Mouse (Mus musculus) brain, embryonic 14.5 days (tissue): ENCODE results near the gene Slc22a2. TPM values are rescaled to one million over a fixed set of nuclear protein-coding genes. Genes with fewer than 3 reads are reported as not detected.
"Not testable (repeated sequence)": the region's sequence is repeated elsewhere in the genome, so short reads cannot be mapped to it uniquely, and the experiment has no call there.

Experiments used
- DNase-seq: peaks from one replicate; pipeline ENCODE4 v3.0.0-alpha.2; 2011; ENCODE audit warnings: low read depth
- CTCF ChIP-seq: fragments of 200-500 bp; IDR thresholded peaks from 2 replicates; pipeline ENCODE4 v1.5.1; 2012; ENCODE audit warnings: inconsistent platforms, mild to moderate bottlenecking, moderate library complexity, borderline replicate concordance; ENCODE audit not compliant: insufficient read depth, insufficient read length; ENCODE audit errors: extremely low read depth
- POLR2A ChIP-seq: fragments of 200-500 bp; IDR thresholded peaks from 2 replicates; pipeline ENCODE4 v1.6.1; 2012; ENCODE audit warnings: mild to moderate bottlenecking, inconsistent platforms, borderline replicate concordance; ENCODE audit not compliant: poor library complexity, insufficient read depth, insufficient read length, severe bottlenecking; ENCODE audit errors: extremely low read depth
- polyA plus RNA-seq: library from polyadenylated mRNA; depleted of rRNA; stranded (reverse); fragments of >200 nt; gene quantifications from 2 replicates; pipeline ENCODE4 v1.2.3, GENCODE M21; 2012; rRNA removed

Gene Slc22a2
- polyA plus RNA-seq = 0.91 and 1.2 TPM in 2 replicates

- no peak for TF ChIP-seq CTCF
- DNase-seq = no peak
Measured at GRCm38 (mm10) chr17:12583991-12584390, at the start of gene Slc22a2. Gene Slc22a2, plus strand, starts transcription at chr17:12584132.

GRCm38 (mm10) chr17:12534353-12535145, 49.4 kb upstream of the Slc22a2 start:
- TF ChIP-seq CTCF = peak; percentile 83
- no peak for TF ChIP-seq POLR2A
- DNase-seq = peak; percentile 74

GRCm38 (mm10) chr17:12562215-12562614, 21.7 kb upstream of the Slc22a2 start:
- no peak for DNase-seq

DNA sequence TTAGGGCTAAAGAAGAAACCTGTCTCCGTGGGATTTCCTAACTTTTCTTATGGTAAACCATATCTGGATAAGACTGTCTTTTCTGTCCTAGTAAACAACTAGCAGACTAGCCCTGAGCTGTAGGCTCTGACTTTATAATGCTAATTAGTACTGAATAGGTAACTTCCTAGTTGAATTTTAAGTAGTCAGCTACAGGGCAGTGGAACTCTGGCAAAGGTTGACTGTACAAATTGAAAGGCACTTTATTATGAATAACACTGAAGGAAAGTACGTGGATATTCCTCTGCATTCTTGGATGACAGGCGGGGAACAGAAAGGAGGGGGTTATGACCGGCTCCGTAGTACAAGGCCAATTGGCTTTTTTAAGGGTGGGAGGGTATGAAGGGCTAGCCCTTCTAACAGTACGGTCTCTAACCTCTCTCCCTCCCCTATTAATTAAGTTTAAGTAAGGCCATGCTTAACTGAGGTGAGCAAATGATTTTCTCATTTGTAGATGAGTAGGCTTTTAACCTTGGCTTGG, 19.4 kb upstream of the Slc22a2 start:
- DNase-seq = not testable (repeated sequence)

More at GRCm38 (mm10) chr17:12562215-12562614, 21.7 kb upstream of the Slc22a2 start:
- no peak for TF ChIP-seq POLR2A
- no peak for TF ChIP-seq CTCF

DNA sequence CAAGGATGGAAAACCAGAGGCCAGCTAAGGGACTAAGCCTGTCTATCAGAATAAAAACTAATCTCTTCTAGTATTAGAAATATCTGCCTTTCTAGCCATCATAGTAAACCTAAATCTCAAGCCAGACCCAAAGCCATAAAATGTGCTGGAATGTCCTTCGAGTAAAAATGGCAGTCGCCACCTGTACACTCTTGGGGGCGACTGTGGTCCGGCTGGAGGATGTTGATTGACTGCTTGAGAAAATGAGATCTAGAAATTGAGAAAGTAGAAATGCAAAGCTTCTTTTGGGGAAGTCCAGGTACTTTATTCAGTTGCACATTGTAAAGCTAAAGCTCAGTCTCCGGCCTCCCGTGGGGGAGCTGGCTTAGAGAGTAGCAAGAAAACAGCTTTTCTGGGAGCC, 18.5 kb upstream of the Slc22a2 start:
- TF ChIP-seq CTCF (no peak), POLR2A (no peak)
- DNase-seq = no peak

DNA sequence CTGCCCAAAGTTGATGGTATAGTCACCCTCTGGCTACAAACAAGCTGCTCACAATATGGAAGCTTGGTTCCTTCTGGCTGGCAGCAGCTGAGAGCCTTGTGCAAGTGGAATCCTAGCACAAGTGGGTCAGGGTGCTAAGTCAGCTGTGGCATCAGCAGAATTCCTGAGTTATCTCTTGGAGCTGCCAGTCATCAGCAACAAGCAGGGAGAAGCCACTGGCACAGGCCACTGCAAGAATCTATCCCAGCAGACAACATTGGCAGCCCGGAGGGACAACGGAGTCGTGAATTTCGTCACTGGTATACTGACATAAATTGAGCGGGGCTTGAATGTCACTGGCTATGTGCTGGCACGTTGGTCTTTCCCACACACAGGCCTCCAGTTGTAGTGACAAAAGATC, 12.6 kb upstream of the Slc22a2 start:
- TF ChIP-seq CTCF = no peak
- no peak for TF ChIP-seq POLR2A
- DNase-seq = no peak

- DNase-seq = no peak
- TF ChIP-seq POLR2A = no peak
Measured at GRCm38 (mm10) chr17:12571924-12572463, 11.9 kb upstream of the Slc22a2 start.

DNA sequence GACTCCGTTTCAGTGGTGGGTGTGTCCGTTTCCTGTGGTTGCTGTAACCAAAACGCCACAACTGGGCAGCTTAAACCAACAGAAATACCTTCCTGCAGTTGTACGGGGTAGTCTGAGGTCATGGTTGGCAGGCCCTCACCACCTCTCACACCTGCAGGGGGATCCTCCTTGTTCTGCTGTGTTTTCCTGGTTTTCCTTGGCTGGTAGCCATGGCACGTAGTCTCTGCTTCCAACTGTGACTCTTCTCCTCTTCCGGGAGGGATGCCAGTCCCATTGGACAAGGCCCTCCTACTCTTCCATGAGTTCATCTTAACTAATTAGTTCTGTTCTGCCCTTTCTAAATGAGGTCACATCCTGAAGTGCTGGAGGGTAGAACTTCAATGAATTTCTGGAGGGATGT, 8.5 kb upstream of the Slc22a2 start:
- peak; percentile 8 for DNase-seq
- TF ChIP-seq POLR2A (no peak), CTCF (no peak)

DNA sequence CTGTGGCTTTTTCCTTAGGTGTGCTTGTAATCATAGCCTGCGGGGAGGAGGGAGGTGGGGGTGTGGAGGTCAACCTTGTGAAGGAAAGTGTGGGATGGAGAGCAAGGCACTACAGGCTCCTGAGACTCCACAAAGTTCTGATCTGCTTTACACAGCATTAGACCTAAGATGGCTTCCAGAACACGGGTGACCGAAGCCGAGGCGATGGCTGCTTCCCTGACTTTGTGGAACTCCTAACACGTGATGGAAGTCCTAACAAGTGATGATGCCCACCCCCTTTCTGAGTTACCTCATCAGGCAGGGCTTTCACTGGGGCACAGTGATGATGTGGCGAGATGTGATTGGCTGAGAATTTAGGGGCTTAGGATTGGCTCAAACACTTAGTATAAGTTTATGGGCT, 6.8 kb upstream of the Slc22a2 start:
- TF ChIP-seq CTCF = no peak
- no peak for TF ChIP-seq POLR2A
- DNase-seq = no peak

- TF ChIP-seq POLR2A (no peak), CTCF (no peak)
- no peak for DNase-seq
Measured at GRCm38 (mm10) chr17:12585366-12585765, 1.4 kb downstream of the Slc22a2 start.

- no peak for TF ChIP-seq POLR2A
- no peak for TF ChIP-seq CTCF
- no peak for DNase-seq
Measured at GRCm38 (mm10) chr17:12586966-12587365, 3.0 kb downstream of the Slc22a2 start.

DNA sequence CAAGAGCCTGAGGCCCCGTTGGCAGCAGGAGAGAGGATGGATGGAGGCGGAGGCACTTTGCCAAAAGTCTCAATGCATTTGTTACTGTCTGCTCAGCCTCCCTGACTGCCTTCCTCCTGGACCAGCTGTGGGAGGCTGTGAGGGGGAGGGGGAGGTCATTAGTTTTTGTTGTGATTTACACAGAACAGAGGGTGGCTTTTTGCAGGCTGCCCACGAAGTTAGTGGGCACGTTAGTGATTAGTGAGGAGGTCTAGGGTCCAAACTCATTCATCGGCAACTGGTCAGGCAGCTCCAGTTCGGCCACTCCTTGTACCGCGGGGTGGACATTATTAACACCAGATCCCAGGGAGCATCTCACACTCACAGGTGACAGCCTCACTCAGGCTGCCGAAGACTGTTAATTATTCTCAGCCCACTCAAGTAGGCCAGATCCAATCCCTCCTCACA, 4.9 kb downstream of the Slc22a2 start:
- DNase-seq = peak; percentile 75

More for the DNA sequence above, 4.9 kb downstream of the Slc22a2 start:
- no peak for TF ChIP-seq POLR2A
- no peak for TF ChIP-seq CTCF
